Mouse (Mus musculus) adrenal gland, adult 8-10 months (tissue): ENCODE measurements at regions not wholly inside any gene's neighbourhood (a gene's known extent, or its start where the extent isn't known, plus 50 kb on each side); places are given as distances from the start of the nearest gene placed in this dataset.

Source experiments
- DNase-seq: peaks from one replicate; pipeline ENCODE4 v3.0.0; 2022

- no peak for DNase-seq
Measured at GRCm38 (mm10) chr13:83716711-83717171, 212.9 kb downstream of the Mef2c start.

- DNase-seq: no peak
Measured at GRCm38 (mm10) chr13:83717686-83718210, 213.9 kb downstream of the Mef2c start.

- DNase-seq: no peak
Measured at GRCm38 (mm10) chr13:83718431-83719410, 214.9 kb downstream of the Mef2c start.

- DNase-seq: no peak
Measured at GRCm38 (mm10) chr13:83719635-83720291, 215.9 kb downstream of the Mef2c start.

GRCm38 (mm10) chr13:83720352-83720751 lies 216.5 kb downstream of the Mef2c start:
- DNase-seq: no peak

DNA sequence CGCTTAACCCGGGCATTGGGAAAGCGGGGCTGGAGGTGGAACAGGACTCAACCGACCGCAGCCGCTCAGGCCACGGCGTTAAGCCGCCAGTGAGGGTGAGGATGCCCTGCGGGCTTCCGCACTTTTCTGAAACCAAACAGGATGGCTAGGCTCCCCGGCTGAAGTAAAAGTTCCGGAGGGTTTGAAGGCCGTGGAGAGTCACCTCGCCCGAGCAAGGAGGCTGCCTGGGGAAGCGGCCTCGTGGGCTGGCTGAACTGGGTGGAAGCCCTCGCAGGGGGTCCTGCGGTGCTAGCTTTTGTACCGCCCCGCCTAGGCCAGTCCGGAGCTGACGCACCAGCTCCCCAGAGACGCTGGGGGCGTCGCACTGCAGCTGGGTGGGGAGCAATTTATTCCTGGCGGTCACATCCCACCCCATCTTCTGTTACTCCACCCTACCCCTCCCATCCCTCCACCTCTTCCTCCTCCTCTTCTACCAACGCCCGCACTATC lies 217.1 kb downstream of the Mef2c start:
- no peak for DNase-seq

GRCm38 (mm10) chr13:83721563-83721962 lies 217.7 kb downstream of the Mef2c start:
- no peak for DNase-seq

- DNase-seq: no peak
Measured at GRCm38 (mm10) chr13:83722241-83722640, 218.4 kb downstream of the Mef2c start.

DNA sequence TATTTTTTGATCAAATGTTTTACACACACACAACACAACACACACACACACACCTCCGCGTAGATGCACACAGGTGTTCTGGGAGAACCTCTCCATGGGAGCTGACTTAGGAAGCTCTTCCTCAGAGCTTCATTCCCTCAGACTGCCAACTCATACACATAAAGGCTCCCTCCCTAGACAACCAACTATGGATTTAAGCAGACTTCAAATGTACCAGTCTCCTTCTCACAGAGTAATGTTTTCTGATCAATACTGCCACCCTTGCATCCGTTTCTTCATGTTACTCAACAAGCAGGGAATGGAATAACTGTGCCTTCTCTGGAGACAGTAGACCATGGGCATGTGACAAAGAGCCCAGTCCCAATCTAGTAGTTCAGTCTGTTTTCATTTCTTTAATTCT lies 219.0 kb downstream of the Mef2c start:
- DNase-seq: no peak

GRCm38 (mm10) chr13:83723396-83723795 lies 219.6 kb downstream of the Mef2c start:
- DNase-seq: no peak

DNA sequence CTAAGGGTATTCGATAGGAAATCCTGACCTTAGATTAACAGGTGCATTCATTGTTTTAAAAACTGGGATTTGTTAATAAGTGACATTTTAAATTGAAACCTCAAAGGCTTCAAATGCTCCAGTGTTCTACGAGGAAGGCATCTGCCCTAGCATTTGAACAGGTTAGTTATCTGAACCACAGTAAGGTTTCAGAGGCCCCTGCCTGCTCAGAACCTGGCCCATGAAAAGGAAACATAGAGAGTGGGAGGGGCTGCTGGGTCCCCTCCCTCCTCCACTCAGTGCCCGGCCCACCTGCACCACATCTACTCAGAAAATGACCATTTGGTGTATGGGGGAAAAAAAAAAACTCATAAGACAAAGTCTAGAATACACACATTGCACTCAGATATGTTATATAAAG lies 220.4 kb downstream of the Mef2c start:
- DNase-seq: no peak

DNA sequence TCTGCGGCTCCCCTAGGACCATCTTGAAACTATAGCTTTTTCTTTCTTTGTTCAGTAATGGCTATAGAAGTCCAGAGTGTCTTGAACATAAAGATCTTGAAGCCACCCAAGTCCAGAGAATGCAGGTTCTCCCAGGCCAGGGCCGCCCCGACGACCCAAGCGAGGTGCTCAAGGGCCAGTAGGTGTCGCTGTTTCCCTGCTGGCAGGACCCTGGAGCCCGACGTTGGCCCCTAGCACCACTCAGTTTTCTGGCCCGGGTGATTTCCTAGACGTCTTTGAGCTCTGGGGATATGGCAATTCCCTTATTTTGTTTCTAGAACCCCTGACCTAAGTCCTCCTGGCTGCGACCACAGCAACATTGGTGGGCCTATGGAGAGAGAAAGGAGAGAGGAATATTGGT lies 221.2 kb downstream of the Mef2c start:
- DNase-seq: no peak

DNA sequence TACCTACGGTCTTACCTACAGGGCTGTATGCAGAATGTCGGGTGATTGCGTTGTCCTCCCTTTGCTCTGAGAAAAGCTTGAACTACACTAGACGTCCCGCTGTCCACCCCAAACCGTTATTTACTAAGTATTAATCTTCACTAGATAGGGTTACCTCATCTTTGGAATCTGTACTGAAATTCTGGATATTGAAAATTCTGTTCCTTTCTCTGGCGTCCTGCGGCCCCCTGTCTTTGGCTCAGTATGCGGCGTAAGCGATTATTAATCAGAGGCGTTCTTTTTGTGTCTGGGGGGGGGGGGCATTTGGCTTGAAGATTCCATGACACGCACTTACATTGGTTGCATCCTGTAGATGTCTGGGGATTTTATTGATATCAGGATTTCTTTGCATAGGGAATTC lies 222.0 kb downstream of the Mef2c start:
- DNase-seq: no peak

GRCm38 (mm10) chr13:83726346-83726975 lies 222.6 kb downstream of the Mef2c start:
- DNase-seq: no peak

GRCm38 (mm10) chr13:83727051-83727765 lies 223.4 kb downstream of the Mef2c start:
- DNase-seq: no peak

DNA sequence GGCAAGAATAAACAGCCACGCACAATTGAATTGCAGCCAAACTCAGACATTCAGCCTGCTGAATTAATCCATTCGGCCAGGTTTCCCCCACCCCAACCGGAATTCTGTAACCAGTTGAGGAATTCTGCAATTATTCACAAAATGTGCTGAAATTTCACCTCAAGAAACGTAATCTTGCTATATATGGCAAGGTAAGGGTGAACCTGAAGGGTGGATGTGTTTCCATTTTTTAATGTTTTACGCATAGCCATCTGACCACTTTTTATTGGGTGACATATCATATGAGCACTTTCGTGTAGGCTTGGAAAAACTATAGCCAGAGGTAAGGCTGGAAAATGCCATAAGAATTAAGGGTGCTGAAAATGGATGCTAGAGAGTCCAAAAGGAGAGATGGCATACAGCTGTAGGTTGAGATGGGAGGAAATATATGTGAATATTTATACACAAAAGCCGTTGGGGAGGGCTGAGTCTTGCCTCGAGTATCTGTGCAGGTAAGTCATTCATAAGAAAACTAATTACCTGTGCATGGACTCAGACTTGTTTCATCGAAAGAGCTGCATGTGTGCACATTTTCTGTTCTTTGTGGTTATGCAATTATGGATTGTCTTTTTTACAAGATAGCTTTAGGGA lies 224.0 kb downstream of the Mef2c start:
- DNase-seq: no peak

- DNase-seq: no peak
Measured at GRCm38 (mm10) chr13:83728421-83729010, 224.7 kb downstream of the Mef2c start.

GRCm38 (mm10) chr13:83729331-83730009 lies 225.6 kb downstream of the Mef2c start:
- peak; percentile 34 for DNase-seq

- no peak for DNase-seq
Measured at GRCm38 (mm10) chr13:83730155-83730712, 226.4 kb downstream of the Mef2c start.
